In the genomic region with DNA sequence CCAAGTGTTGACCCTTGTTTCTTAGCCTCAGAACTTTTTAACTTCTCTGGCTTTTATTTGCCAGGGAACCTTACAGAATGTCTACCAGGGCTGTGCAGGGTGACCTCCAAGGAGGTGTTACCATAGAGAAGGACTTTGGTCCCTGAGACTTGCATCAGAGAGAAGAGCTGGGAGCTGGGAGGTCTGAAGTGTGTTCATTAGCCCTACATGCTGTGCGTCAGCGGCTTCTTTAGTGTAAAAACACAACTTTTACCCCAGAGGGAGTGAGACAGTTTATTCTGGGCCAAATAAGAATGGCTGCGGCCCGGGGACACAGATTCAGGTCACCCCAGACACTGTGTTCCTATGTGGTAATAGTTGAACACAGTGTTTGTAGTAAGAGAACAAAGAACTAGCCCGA, we compare ENCODE assay signal across 18 mouse cellular contexts.
A peak's percentile ranks its signal among the peaks of the same experiment; 100 is the strongest.
DNase-seq lines count a peak whose midpoint lies in the region; ATAC-seq and TF ChIP-seq lines count a peak whose summit lies in the region.
"Had no signal": no experiment of that assay in that cellular context is flagged by ENCODE, and none has a peak within 500 bp of the region (broad histone marks: within the 10 kb centered on the region; RNA-seq: fewer than 3 reads in every experiment).

No protein-coding gene starts in this region.

- H3K36me3 ChIP-seq in kidney, embryonic 14.5 days (ENCODE audit: control insufficient read depth, insufficient read depth, low read length): no peaks in the 10 kb centered on the region
- no peaks in the 10 kb centered on the region for H3K36me3 ChIP-seq in kidney, adult 2 months (ENCODE audit: control insufficient read depth, insufficient read depth, low read length)
- no peaks in the 10 kb centered on the region for H3K36me3 ChIP-seq in liver, postnatal 0 days (replicated peaks; ENCODE audit: insufficient read depth, low read length)
- H3K36me3 ChIP-seq: embryonic facial prominence, embryonic 12.5 days; heart, embryonic 15.5 days; limb, embryonic 13.5 days; midbrain, embryonic 10.5 days; neural tube, embryonic 13.5 days had no signal

- no peak overlapping the region for H3K4me2 ChIP-seq in kidney, embryonic 14.5 days (replicated peaks; ENCODE audit: low read depth, low read length)
- no peak overlapping the region for H3K4me2 ChIP-seq in liver, postnatal 0 days (ENCODE audit: low read depth, low read length)
- H3K4me2 ChIP-seq: embryonic facial prominence, embryonic 12.5 days; heart, embryonic 15.5 days; limb, embryonic 13.5 days; neural tube, embryonic 13.5 days had no signal

- DNase-seq in kidney, adult 11 months: peak; percentile 89
- peak; percentile 38 for DNase-seq in gonadal fat pad, adult 2 months (ENCODE audit: low read depth)
- peak; percentile 93 for DNase-seq in kidney, adult 2 months
- peak; percentile 65 to 86 for DNase-seq in kidney, postnatal 25 days
- DNase-seq in liver, postnatal 0 days: no peak
- no peak for DNase-seq in lung, postnatal 36 days
- DNase-seq: cerebellum, adult 11-12 months; gastrocnemius, postnatal 36 days; lung, adult 18-20 months; right cerebral cortex, postnatal 14 days had no signal

- TF ChIP-seq EP300 in liver, postnatal 0 days (IDR thresholded peaks at IDR 0.05; ENCODE audit: low read depth): no peak

- no peak for TF ChIP-seq POLR2A in kidney, adult 2 months (IDR thresholded peaks at IDR 0.05; ENCODE audit: low read depth, low read length)

- no peak for ATAC-seq in kidney, embryonic 14.5 days (ENCODE audit: low FRiP score, low TSS enrichment)
- no peak; the same call in 1 of the 2 replicates for ATAC-seq in liver, postnatal 0 days
- ATAC-seq: inflammation-experienced regulatory T-cells, adult 6 months had no signal

- H3K9me3 ChIP-seq in kidney, embryonic 14.5 days (ENCODE audit: control insufficient read depth, low read length): no peaks in the 10 kb centered on the region
- no peaks in the 10 kb centered on the region for H3K9me3 ChIP-seq in liver, postnatal 0 days (ENCODE audit: low read length)
- H3K9me3 ChIP-seq: embryonic facial prominence, embryonic 12.5 days; G1E; heart, embryonic 15.5 days; limb, embryonic 13.5 days; midbrain, embryonic 10.5 days; neural tube, embryonic 13.5 days had no signal

- no peak overlapping the region for H3K4me3 ChIP-seq in kidney, embryonic 14.5 days (ENCODE audit: low read length)
- no peak overlapping the region for H3K4me3 ChIP-seq in kidney, adult 2 months (ENCODE audit: insufficient read depth, low read depth, low read length)
- H3K4me3 ChIP-seq in liver, postnatal 0 days (ENCODE audit: low read depth, low read length): no peak overlapping the region
- H3K4me3 ChIP-seq: embryonic facial prominence, embryonic 12.5 days; heart, embryonic 15.5 days; limb, embryonic 13.5 days; midbrain, embryonic 10.5 days; neural tube, embryonic 13.5 days had no signal

- H3K9ac ChIP-seq in kidney, embryonic 14.5 days (ENCODE audit: low read depth, low read length): no peak overlapping the region
- no peak overlapping the region for H3K9ac ChIP-seq in liver, postnatal 0 days (replicated peaks)
- H3K9ac ChIP-seq: embryonic facial prominence, embryonic 12.5 days; heart, embryonic 15.5 days; limb, embryonic 13.5 days; neural tube, embryonic 13.5 days had no signal

- 72% methylated on average over 5 of the region's 5 CpGs for whole genome bisulfite sequencing in kidney, embryonic 14.5 days
- WGBS in kidney, adult 2 months: 69% methylated on average over 5 of the region's 5 CpGs
- 68% methylated on average over 5 of the region's 5 CpGs for WGBS in liver, postnatal 0 days (ENCODE audit: insufficient replicate concordance)

- H3K27ac ChIP-seq in kidney, embryonic 14.5 days (ENCODE audit: low read depth, low read length): no peak overlapping the region
- H3K27ac ChIP-seq in kidney, adult 2 months (ENCODE audit: insufficient read depth, low read depth, low read length): peak overlapping the region; percentile 93
- no peak overlapping the region for H3K27ac ChIP-seq in liver, postnatal 0 days (ENCODE audit: low read depth)
- H3K27ac ChIP-seq: embryonic facial prominence, embryonic 12.5 days; heart, embryonic 15.5 days; limb, embryonic 13.5 days; midbrain, embryonic 10.5 days; neural tube, embryonic 13.5 days had no signal

- TF ChIP-seq CTCF in kidney, adult 2 months (conservative IDR thresholded peaks at IDR 0.05; ENCODE audit: insufficient read depth, insufficient read length, low read depth, low read length): no peak
- no peak for TF ChIP-seq CTCF in liver, postnatal 0 days (IDR thresholded peaks at IDR 0.05; ENCODE audit: low read depth)

- H3K27me3 ChIP-seq in kidney, embryonic 14.5 days (ENCODE audit: control insufficient read depth, insufficient read depth, low read length): no peaks in the 10 kb centered on the region
- no peaks in the 10 kb centered on the region for H3K27me3 ChIP-seq in kidney, adult 2 months (replicated peaks; ENCODE audit: control insufficient read depth, insufficient read depth, low read length)
- no peaks in the 10 kb centered on the region for H3K27me3 ChIP-seq in liver, postnatal 0 days (ENCODE audit: insufficient read depth, low read length)
- H3K27me3 ChIP-seq: embryonic facial prominence, embryonic 12.5 days; heart, embryonic 15.5 days; limb, embryonic 13.5 days; neural tube, embryonic 13.5 days had no signal

- 0 out of 2 replicates have a peak, but pooled peaks cover 5% of the 10 kb centered on the region for H3K4me1 ChIP-seq in kidney, embryonic 14.5 days (ENCODE audit: control insufficient read depth, insufficient read depth, low read length)
- H3K4me1 ChIP-seq in kidney, adult 2 months (ENCODE audit: control insufficient read depth, insufficient read depth, low read length): peaks cover 33% of the 10 kb centered on the region
- H3K4me1 ChIP-seq in liver, postnatal 0 days (ENCODE audit: insufficient read depth): peaks cover 3% of the 10 kb centered on the region; the same call in 1 of the 2 replicates
- H3K4me1 ChIP-seq: embryonic facial prominence, embryonic 12.5 days; midbrain, embryonic 10.5 days; neural tube, embryonic 13.5 days had no signal

Comparison
In these comparisons a context has a peak if more than half of its experiments do, and no peak if none do; other contexts are left out.
1. DNase-seq: peak in kidney, adult 11 months (single experiment), gonadal fat pad, adult 2 months (single experiment), kidney, adult 2 months (single experiment) and kidney, postnatal 25 days (2 of 2); none in liver, postnatal 0 days (single experiment) and lung, postnatal 36 days (single experiment).